Mouse (Mus musculus): ENCODE measurements around the gene Olfr1480. TPM values are rescaled to one million over a fixed set of nuclear protein-coding genes. Genes with fewer than 3 reads are reported as not detected.

The Olfr1480 gene
- polyA plus RNA-seq (2015; fragmentation: Nextera tagmentation; extraction: Ambion mirVana) = not detected in 2 replicates

- no peaks in the 10 kb centered on the region for H3K9me3 ChIP-seq (replicated peaks)
- no peak for ATAC-seq (ENCODE audit: insufficient read depth)
- H3K9ac ChIP-seq = no peak within 1 kb of the TSS
- no peaks in the 10 kb centered on the region for H3K27me3 ChIP-seq
- no peaks in the 10 kb centered on the region for H3K36me3 ChIP-seq (replicated peaks)
- 68% methylated on average over 2 of the region's 2 CpGs for WGBS (ENCODE audit: insufficient replicate concordance)
- H3K4me3 ChIP-seq (replicated peaks) = no peak within 1 kb of the TSS
- no peaks in the 10 kb centered on the region for H3K4me1 ChIP-seq (replicated peaks)
- H3K4me2 ChIP-seq = no peak within 1 kb of the TSS
- no peak within 1 kb of the TSS for H3K27ac ChIP-seq (replicated peaks)
These were observed at the start of gene Olfr1480 for GRCm38 (mm10) chr19:13527613-13528012. TSS of gene Olfr1480 (plus strand) at chr19:13527913.

- Histone ChIP-seq H3K36me3 (replicated peaks) (no peaks in the 10 kb centered on the region), H3K9me3 (replicated peaks) (no peaks in the 10 kb centered on the region), H3K27ac (replicated peaks) (no peak within 1 kb of the TSS), H3K4me3 (replicated peaks) (no peak within 1 kb of the TSS), H3K9ac (no peak within 1 kb of the TSS), H3K4me2 (no peak within 1 kb of the TSS), H3K27me3 (no peaks in the 10 kb centered on the region), H3K4me1 (replicated peaks) (no peaks in the 10 kb centered on the region)
- no peak for ATAC-seq (ENCODE audit: insufficient read depth)
These were observed 47.6 kb upstream of the Olfr1480 start, which contains the start of gene Olfr1475 for GRCm38 (mm10) chr19:13480096-13480495. TSS of gene Olfr1475 (minus strand) at chr19:13480196.

GRCm38 (mm10) chr19:13500246-13500645 lies 27.5 kb upstream of the Olfr1480 start, which contains the start of gene Olfr1477:
TSS of gene Olfr1477 (plus strand) at chr19:13500546.
- 44% methylated on average over 3 of the region's 3 CpGs for WGBS (ENCODE audit: insufficient replicate concordance)
- Histone ChIP-seq H3K4me1 (replicated peaks) (no peaks in the 10 kb centered on the region), H3K4me3 (replicated peaks) (no peak within 1 kb of the TSS), H3K9me3 (replicated peaks) (0 out of 2 replicates have a peak, but pooled peaks cover 2% of the 10 kb centered on the region), H3K9ac (no peak within 1 kb of the TSS), H3K27me3 (no peaks in the 10 kb centered on the region), H3K27ac (replicated peaks) (no peak within 1 kb of the TSS), H3K36me3 (replicated peaks) (no peaks in the 10 kb centered on the region), H3K4me2 (no peak within 1 kb of the TSS)
- ATAC-seq (ENCODE audit: insufficient read depth) = no peak

Other genes starting within 250 kb of the Olfr1480 start
- gene Olfr1465, start 212.4 kb upstream of the Olfr1480 start, polyA plus RNA-seq (2015; fragmentation: Nextera tagmentation; extraction: Ambion mirVana) = not detected in 2 replicates
- gene Olfr1466, start 189.1 kb upstream of the Olfr1480 start, polyA plus RNA-seq (2015; fragmentation: Nextera tagmentation; extraction: Ambion mirVana) = not detected in 2 replicates
- not detected in 2 replicates for gene Olfr1467, start 165.7 kb upstream of the Olfr1480 start, polyA plus RNA-seq (2015; fragmentation: Nextera tagmentation; extraction: Ambion mirVana)
- gene Olfr1469, start 120.1 kb upstream of the Olfr1480 start, polyA plus RNA-seq (2015; fragmentation: Nextera tagmentation; extraction: Ambion mirVana) = not detected in 2 replicates
- gene Olfr1471, start 84.5 kb upstream of the Olfr1480 start, polyA plus RNA-seq (2015; fragmentation: Nextera tagmentation; extraction: Ambion mirVana) = not detected in 2 replicates
- gene Olfr1472, start 71.8 kb upstream of the Olfr1480 start, polyA plus RNA-seq (2015; fragmentation: Nextera tagmentation; extraction: Ambion mirVana) = not detected in 2 replicates
- gene Olfr1474, start 58.3 kb upstream of the Olfr1480 start, polyA plus RNA-seq (2015; fragmentation: Nextera tagmentation; extraction: Ambion mirVana) = not detected in 2 replicates
- not detected in 2 replicates for gene Olfr1475, start 47.7 kb upstream of the Olfr1480 start, polyA plus RNA-seq (2015; fragmentation: Nextera tagmentation; extraction: Ambion mirVana)
- gene Olfr1477, start 27.4 kb upstream of the Olfr1480 start, polyA plus RNA-seq (2015; fragmentation: Nextera tagmentation; extraction: Ambion mirVana) = not detected in 2 replicates
- gene Olfr1484, start 55.6 kb downstream of the Olfr1480 start, polyA plus RNA-seq (2015; fragmentation: Nextera tagmentation; extraction: Ambion mirVana) = not detected in 2 replicates
- not detected in 2 replicates for gene Olfr1487, start 89.5 kb downstream of the Olfr1480 start, polyA plus RNA-seq (2015; fragmentation: Nextera tagmentation; extraction: Ambion mirVana)
- not detected in 2 replicates for gene Olfr1489, start 103.7 kb downstream of the Olfr1480 start, polyA plus RNA-seq (2015; fragmentation: Nextera tagmentation; extraction: Ambion mirVana)
- not detected in 2 replicates for gene Olfr1490, start 123.2 kb downstream of the Olfr1480 start, polyA plus RNA-seq (2015; fragmentation: Nextera tagmentation; extraction: Ambion mirVana)
- not detected in 2 replicates for gene Olfr1491, start 169.4 kb downstream of the Olfr1480 start, polyA plus RNA-seq (2015; fragmentation: Nextera tagmentation; extraction: Ambion mirVana)
- gene Olfr1493-ps1, start 195.4 kb downstream of the Olfr1480 start, polyA plus RNA-seq (2015; fragmentation: Nextera tagmentation; extraction: Ambion mirVana) = not detected in 2 replicates
- gene Olfr1494, start 211.8 kb downstream of the Olfr1480 start, polyA plus RNA-seq (2015; fragmentation: Nextera tagmentation; extraction: Ambion mirVana) = not detected in 2 replicates
- gene Olfr1495, start 236.7 kb downstream of the Olfr1480 start, polyA plus RNA-seq (2015; fragmentation: Nextera tagmentation; extraction: Ambion mirVana) = not detected in 2 replicates
- not detected in 2 replicates for gene Olfr1496, start 250.0 kb downstream of the Olfr1480 start, polyA plus RNA-seq (2015; fragmentation: Nextera tagmentation; extraction: Ambion mirVana)

All from liver, embryonic 15.5 days (tissue).